Mouse (Mus musculus): ENCODE data around the gene Hnrnpm. TPM values are rescaled to one million over a fixed set of nuclear protein-coding genes. Genes with fewer than 3 reads are reported as not detected.
A peak's percentile ranks its signal among the peaks of the same experiment; 100 is the strongest.
"Not testable (repeated sequence)": the region's sequence is repeated elsewhere in the genome, so short reads cannot be mapped to it uniquely, and the experiment has no call there.

Gene Hnrnpm
- total and polyA plus RNA-seq, 2 experiments = 33.6 to 53.7 TPM

GRCm38 (mm10) chr17:33629487-33630125 is 57.1 kb downstream of the Hnrnpm start:
- H3K36me3 ChIP-seq (ENCODE audit: control insufficient read depth, insufficient read depth, low read length) = no peaks in the 10 kb centered on the region
- TF ChIP-seq CTCF (IDR thresholded peaks at IDR 0.05; ENCODE audit: low read depth, low read length) (no peak), POLR2A (IDR thresholded peaks at IDR 0.05; ENCODE audit: extremely low read depth, insufficient read depth, low read length) (no peak)
- peak overlapping the region; percentile 21 for H3K9ac ChIP-seq (ENCODE audit: low read depth, low read length)
- H3K4me1 ChIP-seq (ENCODE audit: control insufficient read depth, insufficient read depth, low read length) = peaks cover 6% of the 10 kb centered on the region; the same call in 1 of the 2 replicates
- peak overlapping the region; percentile 98 for H3K4me3 ChIP-seq (ENCODE audit: insufficient read depth, low read depth, low read length)
- no peaks in the 10 kb centered on the region for H3K79me2 ChIP-seq (ENCODE audit: control insufficient read depth, insufficient read depth, low read length)
- no peaks in the 10 kb centered on the region for H3K27me3 ChIP-seq (ENCODE audit: control insufficient read depth, insufficient read depth, low read length)
- WGBS = 65% methylated on average over 12 of the region's 12 CpGs
- 0 out of 2 replicates have a peak overlapping the region, but pooled peaks have one; percentile 0 for H3K27ac ChIP-seq (replicated peaks; ENCODE audit: insufficient read depth, low read depth, low read length)
- DNase-seq (ENCODE audit: extremely low read depth, low read depth, low spot score) = no peak

- H3K79me2 ChIP-seq (ENCODE audit: control insufficient read depth, insufficient read depth, low read length) = no peaks in the 10 kb centered on the region
- TF ChIP-seq POLR2A (IDR thresholded peaks at IDR 0.05; ENCODE audit: extremely low read depth, insufficient read depth, low read length) (no peak), CTCF (IDR thresholded peaks at IDR 0.05; ENCODE audit: low read depth, low read length) (no peak)
- WGBS = 3% methylated on average over 35 of the region's 35 CpGs
- peak within 1 kb of the TSS; percentile 98 for H3K4me3 ChIP-seq (ENCODE audit: insufficient read depth, low read depth, low read length)
- H3K27ac ChIP-seq (replicated peaks; ENCODE audit: insufficient read depth, low read depth, low read length) = peak within 1 kb of the TSS; percentile 86
- H3K27me3 ChIP-seq (ENCODE audit: control insufficient read depth, insufficient read depth, low read length) = no peaks in the 10 kb centered on the region
- peak; percentile 82 for DNase-seq (ENCODE audit: extremely low read depth, low read depth, low spot score)
- no peaks in the 10 kb centered on the region for H3K36me3 ChIP-seq (ENCODE audit: control insufficient read depth, insufficient read depth, low read length)
- peaks cover 6% of the 10 kb centered on the region; the same call in 1 of the 2 replicates for H3K4me1 ChIP-seq (ENCODE audit: control insufficient read depth, insufficient read depth, low read length)
- peak within 1 kb of the TSS; percentile 91 for H3K9ac ChIP-seq (ENCODE audit: low read depth, low read length)
Measured at GRCm38 (mm10) chr17:33628621-33629486, 57.8 kb downstream of the Hnrnpm start, which contains the start of gene Zfp414. Gene Zfp414, plus strand, starts transcription at chr17:33629090.

- DNase-seq (ENCODE audit: extremely low read depth, low read depth, low spot score) = no peak
- Histone ChIP-seq H3K27ac (replicated peaks; ENCODE audit: insufficient read depth, low read depth, low read length) (no peak overlapping the region), H3K9ac (ENCODE audit: low read depth, low read length) (no peak overlapping the region), H3K36me3 (ENCODE audit: control insufficient read depth, insufficient read depth, low read length) (no peaks in the 10 kb centered on the region), H3K27me3 (ENCODE audit: control insufficient read depth, insufficient read depth, low read length) (no peaks in the 10 kb centered on the region), H3K4me1 (ENCODE audit: control insufficient read depth, insufficient read depth, low read length) (peaks cover 6% of the 10 kb centered on the region; the same call in 1 of the 2 replicates), H3K79me2 (ENCODE audit: control insufficient read depth, insufficient read depth, low read length) (no peaks in the 10 kb centered on the region), H3K4me3 (ENCODE audit: insufficient read depth, low read depth, low read length) (no peak overlapping the region)
- WGBS = 90% methylated on average over 3 of the region's 3 CpGs
- TF ChIP-seq POLR2A (IDR thresholded peaks at IDR 0.05; ENCODE audit: extremely low read depth, insufficient read depth, low read length) = no peak
- TF ChIP-seq CTCF (IDR thresholded peaks at IDR 0.05; ENCODE audit: low read depth, low read length) = no peak
Measured at GRCm38 (mm10) chr17:33627281-33627680, 59.4 kb downstream of the Hnrnpm start.

GRCm38 (mm10) chr17:33613726-33614125 is 72.9 kb downstream of the Hnrnpm start:
- WGBS = 87% methylated on average over 5 of the region's 5 CpGs
- H3K27ac ChIP-seq (replicated peaks; ENCODE audit: insufficient read depth, low read depth, low read length) = not testable (repeated sequence)

GRCm38 (mm10) chr17:33610548-33610947 is 76.1 kb downstream of the Hnrnpm start:
- no peaks in the 10 kb centered on the region for H3K36me3 ChIP-seq (ENCODE audit: control insufficient read depth, insufficient read depth, low read length)
- H3K4me3 ChIP-seq (ENCODE audit: insufficient read depth, low read depth, low read length) = no peak overlapping the region
- TF ChIP-seq CTCF (IDR thresholded peaks at IDR 0.05; ENCODE audit: low read depth, low read length) = no peak
- H3K79me2 ChIP-seq (ENCODE audit: control insufficient read depth, insufficient read depth, low read length) = no peaks in the 10 kb centered on the region
- H3K9ac ChIP-seq (ENCODE audit: low read depth, low read length) = no peak overlapping the region
- no peaks in the 10 kb centered on the region for H3K27me3 ChIP-seq (ENCODE audit: control insufficient read depth, insufficient read depth, low read length)
- no peak overlapping the region for H3K27ac ChIP-seq (replicated peaks; ENCODE audit: insufficient read depth, low read depth, low read length)
- no peaks in the 10 kb centered on the region for H3K4me1 ChIP-seq (ENCODE audit: control insufficient read depth, insufficient read depth, low read length)
- WGBS = 84% methylated on average over 7 of the region's 7 CpGs
- no peak for DNase-seq (ENCODE audit: extremely low read depth, low read depth, low spot score)

More at GRCm38 (mm10) chr17:33613726-33614125, 72.9 kb downstream of the Hnrnpm start:
- H3K79me2 ChIP-seq (ENCODE audit: control insufficient read depth, insufficient read depth, low read length); H3K36me3 ChIP-seq (ENCODE audit: control insufficient read depth, insufficient read depth, low read length); DNase-seq (ENCODE audit: extremely low read depth, low read depth, low spot score); H3K4me3 ChIP-seq (ENCODE audit: insufficient read depth, low read depth, low read length); H3K9ac ChIP-seq (ENCODE audit: low read depth, low read length); H3K4me1 ChIP-seq (ENCODE audit: control insufficient read depth, insufficient read depth, low read length); H3K27me3 ChIP-seq (ENCODE audit: control insufficient read depth, insufficient read depth, low read length): not testable (repeated sequence)

- Histone ChIP-seq H3K27me3 (ENCODE audit: control insufficient read depth, insufficient read depth, low read length) (no peaks in the 10 kb centered on the region), H3K9ac (ENCODE audit: low read depth, low read length) (no peak overlapping the region), H3K27ac (replicated peaks; ENCODE audit: insufficient read depth, low read depth, low read length) (no peak overlapping the region), H3K36me3 (ENCODE audit: control insufficient read depth, insufficient read depth, low read length) (no peaks in the 10 kb centered on the region), H3K79me2 (ENCODE audit: control insufficient read depth, insufficient read depth, low read length) (no peaks in the 10 kb centered on the region), H3K4me1 (ENCODE audit: control insufficient read depth, insufficient read depth, low read length) (no peaks in the 10 kb centered on the region), H3K4me3 (ENCODE audit: insufficient read depth, low read depth, low read length) (no peak overlapping the region)
- TF ChIP-seq CTCF (IDR thresholded peaks at IDR 0.05; ENCODE audit: low read depth, low read length) (no peak), POLR2A (IDR thresholded peaks at IDR 0.05; ENCODE audit: extremely low read depth, insufficient read depth, low read length) (no peak)
- WGBS = 77% methylated on average over 2 of the region's 2 CpGs
- no peak for DNase-seq (ENCODE audit: extremely low read depth, low read depth, low spot score)
Measured at GRCm38 (mm10) chr17:33607273-33607672, 79.4 kb downstream of the Hnrnpm start.
